Mouse (Mus musculus) kidney, embryonic 14.5 days (tissue): ENCODE measurements around the gene Ascl1. TPM values are rescaled to one million over a fixed set of nuclear protein-coding genes. Genes with fewer than 3 reads are reported as not detected.

Experiments
- ATAC-seq: fragments of 200-750 bp; cut with Nextera tagmentation; 2 replicates; pipeline ENCODE4 v1.8.0; 2017; ENCODE audit warnings: moderate number of reproducible peaks, mild to moderate bottlenecking, moderate TSS enrichment, moderate library complexity; ENCODE audit not compliant: low FRiP score, low TSS enrichment
- H3K27ac ChIP-seq: fragments of 300-500 bp; sonication (generic); 2 replicates; pipeline ENCODE4 v1.5.1; 2014; ENCODE audit warnings: low read depth, mild to moderate bottlenecking, low read length, moderate library complexity, mixed read lengths
- H3K27me3 ChIP-seq: fragments of 300-500 bp; sonication (generic); 2 replicates; pipeline ENCODE4 v1.6.1; 2014; ENCODE audit warnings: mild to moderate bottlenecking, low read length; ENCODE audit not compliant: control insufficient read depth, insufficient read depth
- H3K36me3 ChIP-seq: fragments of 300-500 bp; sonication (generic); 2 replicates; pipeline ENCODE4 v1.6.1; 2014; ENCODE audit warnings: low read length, mixed read lengths; ENCODE audit not compliant: control insufficient read depth, insufficient read depth
- H3K4me1 ChIP-seq: fragments of 300-500 bp; sonication (generic); 2 replicates; pipeline ENCODE4 v1.6.1; 2014; ENCODE audit warnings: low read length, mixed read lengths; ENCODE audit not compliant: control insufficient read depth, insufficient read depth
- H3K4me2 ChIP-seq: fragments of 300-500 bp; sonication (generic); replicated peaks from 2 replicates; pipeline ENCODE4 v1.6.1; 2014; ENCODE audit warnings: low read depth, mild to moderate bottlenecking, low read length
- H3K4me3 ChIP-seq: fragments of 300-500 bp; sonication (generic); 2 replicates; pipeline ENCODE4 v1.5.1; 2014; ENCODE audit warnings: mild to moderate bottlenecking, low read length
- H3K9ac ChIP-seq: fragments of 300-500 bp; sonication (generic); 2 replicates; pipeline ENCODE4 v1.6.1; 2014; ENCODE audit warnings: low read depth, mild to moderate bottlenecking, low read length, moderate library complexity
- H3K9me3 ChIP-seq: fragments of 300-500 bp; sonication (generic); 2 replicates; pipeline ENCODE4 v1.6.1; 2016; ENCODE audit warnings: low read length; ENCODE audit not compliant: control insufficient read depth
- WGBS: fragments of 180-500 bp; shearing (Covaris S2); extraction: QIAGEN DNeasy Blood & Tissue Kit; methylation state at CpG from one replicate; pipeline ENCODE4 v1.1.7; 2014; 5-methylcytosine and 5-hydroxymethylcytosine counted together
- polyA plus RNA-seq: library from polyadenylated mRNA; unstranded; fragments of >200 nt; fragmentation: Nextera tagmentation; extraction: Ambion mirVana; gene quantifications from 2 replicates; pipeline ENCODE4 v1.2.1, GENCODE M21; 2014

Gene Ascl1
- polyA plus RNA-seq, 1 experiment from 2014 or later = 0.93 TPM

DNA sequence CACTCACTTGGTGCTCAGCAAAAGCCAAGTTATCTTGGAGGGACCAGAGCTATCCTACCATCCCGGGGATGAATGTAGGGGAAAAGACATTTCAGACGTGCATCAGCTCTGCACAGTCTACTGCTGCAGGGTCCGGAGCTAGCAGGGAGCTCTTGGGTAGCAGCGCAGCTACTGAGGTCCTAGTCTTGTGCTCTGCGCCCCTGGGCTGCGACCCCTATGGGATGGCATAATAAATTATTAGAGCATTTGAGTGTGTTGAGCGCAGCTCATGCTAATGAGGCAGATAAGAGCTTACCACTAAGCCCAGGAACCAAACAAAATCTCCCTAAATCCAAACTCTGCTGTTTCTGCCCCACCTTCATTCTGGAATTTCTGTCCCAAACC, 8.2 kb upstream of the Ascl1 start:
- 9% methylated on average over 7 of the region's 7 CpGs for WGBS
- Histone ChIP-seq H3K9ac (no peak overlapping the region), H3K4me2 (no peak overlapping the region), H3K4me1 (no peaks in the 10 kb centered on the region), H3K9me3 (0 out of 2 replicates have a peak, but pooled peaks cover 3% of the 10 kb centered on the region), H3K27me3 (peaks cover 67% of the 10 kb centered on the region), H3K36me3 (no peaks in the 10 kb centered on the region), H3K27ac (no peak overlapping the region), H3K4me3 (no peak overlapping the region)
- ATAC-seq = no peak

DNA sequence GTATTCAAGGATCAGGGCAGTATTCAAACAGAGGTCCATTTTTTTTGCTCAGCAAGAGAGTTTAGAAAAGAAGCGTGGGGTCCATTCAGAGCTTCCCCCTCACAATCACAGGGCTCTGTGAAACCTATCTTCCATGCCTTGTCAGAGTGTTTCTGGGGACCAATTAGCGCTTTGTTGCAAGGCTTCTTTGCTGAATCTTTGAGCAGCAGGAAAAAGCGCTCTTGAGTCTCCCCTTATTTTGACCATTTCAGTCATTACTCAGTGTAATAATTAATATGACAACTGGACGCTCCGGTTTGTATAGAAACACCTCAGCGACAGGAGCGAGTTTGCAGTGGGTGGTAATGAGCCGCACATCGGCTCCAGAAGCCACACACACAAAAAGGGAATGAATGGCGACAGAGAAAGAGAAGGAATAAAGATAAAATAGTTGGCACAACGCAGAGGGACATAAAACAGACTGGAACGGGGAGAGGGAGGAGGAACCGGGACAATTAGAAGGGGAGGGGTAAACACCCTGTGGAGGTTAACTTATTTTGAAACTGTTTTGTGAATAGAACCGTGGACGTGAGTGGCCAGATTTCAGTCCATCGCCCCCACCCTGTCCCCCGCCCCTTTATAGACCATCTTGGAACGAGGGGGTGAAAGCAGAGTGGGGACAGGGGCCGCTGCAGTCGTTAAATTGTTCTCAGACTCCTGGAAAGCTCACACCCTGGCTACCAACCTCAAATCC, 7.6 kb upstream of the Ascl1 start:
- 10% methylated on average over 20 of the region's 20 CpGs for WGBS
- Histone ChIP-seq H3K9me3 (peaks cover 4% of the 10 kb centered on the region; the same call in 1 of the 2 replicates), H3K4me2 (no peak overlapping the region), H3K4me3 (no peak overlapping the region), H3K4me1 (no peaks in the 10 kb centered on the region), H3K27ac (no peak overlapping the region), H3K27me3 (peaks cover 71% of the 10 kb centered on the region), H3K36me3 (no peaks in the 10 kb centered on the region), H3K9ac (no peak overlapping the region)
- ATAC-seq = no peak

DNA sequence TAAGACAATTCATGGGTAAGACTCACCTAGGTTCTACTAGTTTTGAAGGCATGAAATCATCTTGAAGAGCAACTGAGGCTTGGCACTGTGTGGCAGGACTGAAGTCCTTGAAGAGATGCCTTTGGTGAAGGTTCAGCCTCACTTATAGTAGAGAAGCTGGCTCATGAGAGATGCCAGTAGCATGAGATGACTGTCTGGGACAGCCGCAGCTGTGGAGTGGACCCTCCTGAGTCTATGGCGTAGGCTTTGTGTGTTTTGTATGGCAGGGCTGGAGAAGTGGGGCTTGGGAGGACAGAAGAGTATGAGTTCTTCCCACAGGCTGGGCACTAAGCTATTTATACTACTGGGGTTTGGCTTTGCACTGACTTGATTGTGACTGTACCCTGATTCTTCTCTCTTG, 3.6 kb upstream of the Ascl1 start:
- Histone ChIP-seq H3K4me3 (no peak overlapping the region), H3K4me1 (peaks cover 13% of the 10 kb centered on the region; the same call in 1 of the 2 replicates), H3K27ac (no peak overlapping the region), H3K36me3 (no peaks in the 10 kb centered on the region), H3K4me2 (no peak overlapping the region), H3K27me3 (peaks cover 91% of the 10 kb centered on the region), H3K9ac (no peak overlapping the region), H3K9me3 (peaks cover 7% of the 10 kb centered on the region; the same call in 1 of the 2 replicates)
- ATAC-seq = no peak
- WGBS = 95% methylated on average over 2 of the region's 2 CpGs

DNA sequence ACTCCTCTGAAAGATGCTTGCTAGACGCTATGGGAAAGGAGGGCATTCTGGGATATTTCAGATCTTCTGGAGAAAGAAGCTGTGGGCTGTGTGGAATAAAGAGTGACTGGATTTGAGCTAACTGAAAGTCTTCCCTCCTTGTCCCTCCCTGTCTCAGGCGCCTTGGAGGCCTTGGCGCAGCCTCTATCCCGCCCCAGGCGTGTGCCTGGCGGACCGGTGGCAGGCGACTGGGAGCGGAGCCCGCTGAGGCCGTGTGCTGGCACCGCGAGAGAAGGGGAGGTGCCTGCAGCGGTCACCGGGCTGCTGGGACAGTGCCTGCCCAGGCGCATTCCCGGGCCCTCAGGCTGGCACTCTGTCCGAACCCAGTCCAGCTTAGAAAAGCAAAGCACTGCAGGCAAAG, 1.1 kb upstream of the Ascl1 start:
- Histone ChIP-seq H3K4me1 (peaks cover 13% of the 10 kb centered on the region; the same call in 1 of the 2 replicates), H3K36me3 (no peaks in the 10 kb centered on the region), H3K4me3 (peak overlapping the region; percentile 57), H3K27me3 (peaks cover 91% of the 10 kb centered on the region), H3K9me3 (peaks cover 7% of the 10 kb centered on the region; the same call in 1 of the 2 replicates), H3K27ac (no peak overlapping the region), H3K4me2 (peak overlapping the region; percentile 38), H3K9ac (no peak overlapping the region)
- ATAC-seq = peak; percentile 37; the same call in 1 of the 2 replicates
- WGBS = under 1% methylated on average over 18 of the region's 18 CpGs

DNA sequence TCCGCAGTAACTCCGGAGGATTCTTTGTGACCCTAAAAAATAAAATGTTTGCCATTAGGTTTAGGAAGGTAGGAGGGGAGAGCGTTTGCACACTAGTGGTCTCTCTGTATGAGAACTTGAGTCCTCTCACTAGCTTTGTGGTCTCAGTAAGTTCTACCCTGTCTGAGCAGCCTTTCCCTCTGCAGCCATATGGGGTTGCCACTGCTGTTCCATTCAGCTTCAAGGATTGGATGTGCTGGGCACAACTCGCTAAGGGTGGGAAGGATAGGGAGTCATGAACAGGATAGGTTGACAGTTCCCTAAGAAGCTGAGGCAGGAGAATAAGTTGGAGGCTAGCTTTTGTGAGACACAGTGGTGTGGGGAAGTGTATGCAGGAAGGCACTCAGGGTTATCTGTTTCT, 716 bp upstream of the Ascl1 start:
- Histone ChIP-seq H3K4me1 (peaks cover 13% of the 10 kb centered on the region; the same call in 1 of the 2 replicates), H3K36me3 (no peaks in the 10 kb centered on the region), H3K27ac (no peak overlapping the region), H3K9me3 (peaks cover 7% of the 10 kb centered on the region; the same call in 1 of the 2 replicates), H3K27me3 (peaks cover 92% of the 10 kb centered on the region), H3K9ac (no peak overlapping the region), H3K4me3 (peak overlapping the region; percentile 57), H3K4me2 (peak overlapping the region; percentile 75)
- no peak for ATAC-seq
- WGBS = 0% methylated on average over 4 of the region's 4 CpGs

DNA sequence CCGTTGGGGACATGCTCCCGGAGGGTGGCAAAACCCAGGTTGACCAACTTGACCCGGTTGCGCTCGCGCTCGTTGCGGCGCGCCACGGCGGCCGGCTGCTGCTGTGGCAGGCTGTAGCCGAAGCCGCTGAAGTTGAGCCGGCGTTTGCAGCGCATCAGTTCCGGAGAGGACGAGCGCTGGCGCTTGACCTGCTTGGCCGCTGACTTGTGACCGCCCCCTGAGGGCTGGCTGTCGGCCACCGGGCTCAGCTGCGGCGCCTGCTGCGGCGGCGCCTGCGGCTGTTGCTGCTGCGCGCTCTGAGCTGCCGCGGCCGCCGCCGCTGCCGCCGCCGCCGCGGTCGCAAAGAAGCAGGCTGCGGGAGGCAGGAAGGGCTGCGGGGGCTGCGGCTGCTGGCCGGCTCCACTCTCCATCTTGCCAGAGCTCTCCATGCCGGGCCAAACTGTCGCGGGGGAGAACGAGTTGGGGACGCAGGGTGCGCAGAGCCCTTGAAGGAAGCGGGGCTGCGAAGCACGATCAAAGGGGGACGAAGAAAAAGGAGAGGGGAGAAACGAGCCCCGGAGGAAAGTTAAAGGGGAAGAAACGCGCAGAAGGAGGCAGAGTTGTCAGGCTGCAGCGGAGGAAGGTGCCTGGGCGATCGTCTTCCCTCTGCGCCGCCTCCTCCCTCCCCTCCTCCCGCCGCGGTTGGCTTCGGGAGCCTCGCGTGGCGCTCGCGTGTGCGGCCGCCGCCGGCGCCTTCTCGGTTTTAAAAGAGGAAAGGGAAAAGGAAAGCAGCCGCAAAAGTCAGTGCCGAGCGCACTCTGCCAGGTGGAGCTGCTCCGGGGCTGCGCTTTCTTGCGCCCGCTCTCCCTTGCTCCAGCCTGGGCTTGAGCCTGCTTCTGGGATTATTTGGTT, 554 bp downstream of the Ascl1 start:
- no peaks in the 10 kb centered on the region for H3K36me3 ChIP-seq
- peaks cover 6% of the 10 kb centered on the region; the same call in 1 of the 2 replicates for H3K9me3 ChIP-seq
- H3K9ac ChIP-seq = peak overlapping the region; percentile 51
- ATAC-seq = peak; percentile 62
- H3K4me3 ChIP-seq = peak overlapping the region; percentile 57
- peak overlapping the region; percentile 75 for H3K4me2 ChIP-seq
- no peak overlapping the region for H3K27ac ChIP-seq
- H3K27me3 ChIP-seq = peaks cover 90% of the 10 kb centered on the region
- H3K4me1 ChIP-seq = peaks cover 13% of the 10 kb centered on the region; the same call in 1 of the 2 replicates
- under 1% methylated on average over 87 of the region's 90 CpGs for WGBS

DNA sequence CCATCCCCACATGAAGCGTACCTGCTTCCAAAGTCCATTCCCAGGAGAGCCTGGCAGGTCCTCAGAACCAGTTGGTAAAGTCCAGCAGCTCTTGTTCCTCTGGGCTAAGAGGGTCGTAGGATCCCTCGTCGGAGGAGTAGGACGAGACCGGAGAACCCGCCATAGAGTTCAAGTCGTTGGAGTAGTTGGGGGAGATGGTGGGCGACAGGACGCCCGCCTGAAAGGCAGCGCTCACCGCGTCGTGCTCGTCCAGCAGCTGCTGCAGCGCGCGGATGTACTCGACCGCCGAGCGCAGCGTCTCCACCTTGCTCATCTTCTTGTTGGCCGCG, 1.2 kb downstream of the Ascl1 start:
- peaks cover 13% of the 10 kb centered on the region; the same call in 1 of the 2 replicates for H3K4me1 ChIP-seq
- peak overlapping the region; percentile 51; the same call in 1 of the 2 replicates for H3K9ac ChIP-seq
- peak overlapping the region; percentile 75 for H3K4me2 ChIP-seq
- H3K9me3 ChIP-seq = peaks cover 4% of the 10 kb centered on the region; the same call in 1 of the 2 replicates
- ATAC-seq = no peak; the same call in 1 of the 2 replicates
- no peaks in the 10 kb centered on the region for H3K36me3 ChIP-seq
- under 1% methylated on average over 26 of the region's 26 CpGs for WGBS
- peak overlapping the region; percentile 57 for H3K4me3 ChIP-seq
- H3K27me3 ChIP-seq = peaks cover 92% of the 10 kb centered on the region
- H3K27ac ChIP-seq = no peak overlapping the region

DNA sequence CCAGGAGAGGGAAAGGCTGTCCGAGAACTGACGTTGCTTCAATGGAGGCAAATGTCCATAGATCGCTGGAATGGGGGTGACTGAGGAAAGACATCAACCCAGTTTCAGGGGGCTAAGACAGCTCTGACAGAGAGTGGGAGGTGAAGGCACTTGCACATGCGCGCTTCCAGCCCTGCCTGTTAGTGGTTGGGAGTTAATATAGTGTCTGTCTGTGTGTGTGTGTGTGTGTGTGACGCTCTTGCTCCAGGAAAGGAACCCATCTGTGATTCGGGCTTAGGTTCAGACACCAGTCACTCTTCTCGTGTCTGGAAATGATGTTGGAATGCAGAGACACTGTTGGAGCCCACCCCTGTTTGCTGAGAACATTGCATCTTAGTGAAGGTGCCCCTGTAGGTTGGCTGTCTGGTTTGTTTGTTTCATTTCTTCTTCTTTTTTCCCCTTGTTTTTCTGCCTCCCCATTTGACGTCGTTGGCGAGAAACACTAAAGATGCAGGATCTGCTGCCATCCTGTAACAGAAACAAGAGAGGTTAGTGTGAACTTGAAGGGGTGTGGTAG, 1.9 kb downstream of the Ascl1 start:
- peaks cover 94% of the 10 kb centered on the region for H3K27me3 ChIP-seq
- ATAC-seq = no peak
- no peak overlapping the region for H3K27ac ChIP-seq
- under 1% methylated on average over 11 of the region's 11 CpGs for WGBS
- peak overlapping the region; percentile 57; the same call in 1 of the 2 replicates for H3K4me3 ChIP-seq
- no peaks in the 10 kb centered on the region for H3K36me3 ChIP-seq
- H3K9ac ChIP-seq = no peak overlapping the region
- H3K4me1 ChIP-seq = peaks cover 13% of the 10 kb centered on the region; the same call in 1 of the 2 replicates
- H3K4me2 ChIP-seq = peak overlapping the region; percentile 75; the same call in 1 of the 2 replicates
- H3K9me3 ChIP-seq = peaks cover 4% of the 10 kb centered on the region; the same call in 1 of the 2 replicates
